Mouse (Mus musculus): ENCODE results near the gene Spen.

- TF ChIP-seq POLR2A (IDR thresholded peaks at IDR 0.05; ENCODE audit: control insufficient read depth, extremely low read depth, insufficient read depth, low read length, poor library complexity) (no peak), CTCF (IDR thresholded peaks at IDR 0.05; ENCODE audit: borderline replicate concordance, control insufficient read depth, extremely low read depth, insufficient read depth, low read length, poor library complexity) (no peak)
These were observed 33.5 kb upstream of the Spen start for GRCm38 (mm10) chr4:141571934-141572333.

All from thymus, adult 2 months (tissue).